Mouse (Mus musculus) adrenal gland, postnatal 25 days (tissue): ENCODE results near the gene Atp2b4. TPM values are rescaled to one million over a fixed set of nuclear protein-coding genes. Genes with fewer than 3 reads are reported as not detected.
"Not testable (repeated sequence)": the region's sequence is repeated elsewhere in the genome, so short reads cannot be mapped to it uniquely, and the experiment has no call there.

Experiments used
- DNase-seq: peaks from one replicate; pipeline ENCODE4 v3.0.0; 2021; ENCODE audit warnings: mixed read lengths
- total RNA-seq: library from RNA; stranded (reverse); gene quantifications from 2 replicates; pipeline ENCODE4 v1.2.3, GENCODE M21; 2021

Atp2b4 gene
- total RNA-seq, 1 experiment from 2014 or later = 25.7 TPM

GRCm38 (mm10) chr1:133694301-133694700 is 106.5 kb downstream of the Atp2b4 start:
- DNase-seq = no peak

GRCm38 (mm10) chr1:133693536-133694114 is 107.2 kb downstream of the Atp2b4 start:
- no peak for DNase-seq

- DNase-seq = no peak
Observed at GRCm38 (mm10) chr1:133692195-133692594, 108.6 kb downstream of the Atp2b4 start.

GRCm38 (mm10) chr1:133691046-133691445 is 109.8 kb downstream of the Atp2b4 start:
- no peak for DNase-seq

GRCm38 (mm10) chr1:133689897-133690296 is 110.9 kb downstream of the Atp2b4 start, which contains the start of gene Lax1:
TSS of gene Lax1 (minus strand) at chr1:133690108.
- no peak for DNase-seq

- DNase-seq = no peak
Observed at GRCm38 (mm10) chr1:133688301-133688700, 112.5 kb downstream of the Atp2b4 start.

- DNase-seq = peak; percentile 19
Observed at GRCm38 (mm10) chr1:133685749-133686519, 114.9 kb downstream of the Atp2b4 start.

GRCm38 (mm10) chr1:133671801-133672200 is 129.0 kb downstream of the Atp2b4 start:
- DNase-seq = no peak

- no peak for DNase-seq
Observed at GRCm38 (mm10) chr1:133671266-133671665, 129.6 kb downstream of the Atp2b4 start.

- no peak for DNase-seq
Observed at GRCm38 (mm10) chr1:133670776-133671175, 130.1 kb downstream of the Atp2b4 start.

GRCm38 (mm10) chr1:133670190-133670589 is 130.7 kb downstream of the Atp2b4 start:
- DNase-seq = no peak

GRCm38 (mm10) chr1:133668618-133669017 is 132.2 kb downstream of the Atp2b4 start:
- DNase-seq = no peak

GRCm38 (mm10) chr1:133667721-133668120 is 133.1 kb downstream of the Atp2b4 start:
- DNase-seq = no peak

GRCm38 (mm10) chr1:133665713-133666112 is 135.1 kb downstream of the Atp2b4 start:
- not testable (repeated sequence) for DNase-seq

GRCm38 (mm10) chr1:133664203-133664970 is 136.5 kb downstream of the Atp2b4 start:
- DNase-seq = no peak

- no peak for DNase-seq
Observed at GRCm38 (mm10) chr1:133663427-133663826, 137.4 kb downstream of the Atp2b4 start.

GRCm38 (mm10) chr1:133662941-133663340 is 137.9 kb downstream of the Atp2b4 start:
- no peak for DNase-seq

- DNase-seq = peak; percentile 87
Observed at GRCm38 (mm10) chr1:133661203-133661933, 139.5 kb downstream of the Atp2b4 start, which contains the start of gene Gm38394. TSS of gene Gm38394 (minus strand) at chr1:133661318.

GRCm38 (mm10) chr1:133660466-133661202 is 140.2 kb downstream of the Atp2b4 start, which contains the start of gene Zbed6:
TSS of gene Zbed6 (minus strand) at chr1:133660885.
- peak; percentile 73 for DNase-seq

GRCm38 (mm10) chr1:133658878-133659277 is 142.0 kb downstream of the Atp2b4 start:
- no peak for DNase-seq

GRCm38 (mm10) chr1:133656811-133657210 is 144.0 kb downstream of the Atp2b4 start:
- DNase-seq = no peak
